Mouse (Mus musculus): ENCODE measurements at regions not wholly inside any gene's neighbourhood (a gene's known extent, or its start where the extent isn't known, plus 50 kb on each side); places are given as distances from the start of the nearest gene placed in this dataset.

GRCm38 (mm10) chr5:85772660-85773059 is 292.7 kb downstream of the Cenpc1 start:
- no peak overlapping the region for H3K4me2 ChIP-seq (ENCODE audit: low read depth, low read length)
- H3K4me3 ChIP-seq (ENCODE audit: low read depth, low read length) = no peak overlapping the region
- no peak for TF ChIP-seq CTCF (IDR thresholded peaks at IDR 0.05; ENCODE audit: low read depth)
- no peak for TF ChIP-seq EP300 (IDR thresholded peaks at IDR 0.05; ENCODE audit: low read depth)
- no peaks in the 10 kb centered on the region for H3K36me3 ChIP-seq (replicated peaks; ENCODE audit: insufficient read depth, low read length)
- 75% methylated on average over 4 of the region's 4 CpGs for WGBS (ENCODE audit: insufficient replicate concordance)
- DNase-seq (no peak), ATAC-seq (no peak)
- H3K9ac ChIP-seq (replicated peaks) = no peak overlapping the region
- no peaks in the 10 kb centered on the region for H3K27me3 ChIP-seq (ENCODE audit: insufficient read depth, low read length)
- H3K4me1 ChIP-seq (ENCODE audit: insufficient read depth) = no peaks in the 10 kb centered on the region
- no peak overlapping the region for H3K27ac ChIP-seq (ENCODE audit: low read depth)
- H3K9me3 ChIP-seq (ENCODE audit: low read length) = no peaks in the 10 kb centered on the region

DNA sequence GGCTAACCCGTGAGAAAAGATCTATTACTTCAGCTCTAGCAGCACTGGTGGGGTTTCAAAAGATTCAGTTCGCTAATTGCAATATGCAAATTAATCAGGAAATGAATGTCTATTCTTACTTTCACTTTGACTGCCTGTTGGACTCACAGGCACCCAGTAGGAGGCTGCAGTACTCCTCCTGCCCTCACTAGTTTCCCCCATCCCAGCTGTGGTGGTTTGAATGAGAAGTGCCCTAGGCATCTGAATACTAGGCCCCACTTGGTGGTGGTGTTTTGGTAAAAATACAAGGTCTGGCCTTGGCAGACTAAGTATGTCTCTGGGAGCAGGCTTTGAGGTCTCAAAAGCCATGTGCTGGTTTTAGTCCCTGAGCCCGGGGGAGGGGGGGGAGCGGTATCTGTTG is 293.3 kb downstream of the Cenpc1 start:
- H3K9me3 ChIP-seq (ENCODE audit: low read length) = no peaks in the 10 kb centered on the region
- no peak overlapping the region for H3K27ac ChIP-seq (ENCODE audit: low read depth)
- no peak overlapping the region for H3K4me3 ChIP-seq (ENCODE audit: low read depth, low read length)
- H3K27me3 ChIP-seq (ENCODE audit: insufficient read depth, low read length) = no peaks in the 10 kb centered on the region
- H3K36me3 ChIP-seq (replicated peaks; ENCODE audit: insufficient read depth, low read length) = no peaks in the 10 kb centered on the region
- DNase-seq (no peak), ATAC-seq (no peak)
- H3K4me2 ChIP-seq (ENCODE audit: low read depth, low read length) = no peak overlapping the region
- H3K4me1 ChIP-seq (ENCODE audit: insufficient read depth) = no peaks in the 10 kb centered on the region
- TF ChIP-seq EP300 (IDR thresholded peaks at IDR 0.05; ENCODE audit: low read depth) (no peak), CTCF (IDR thresholded peaks at IDR 0.05; ENCODE audit: low read depth) (no peak)
- WGBS (ENCODE audit: insufficient replicate concordance) = 63% methylated on average over 4 of the region's 4 CpGs
- H3K9ac ChIP-seq (replicated peaks) = no peak overlapping the region

DNA sequence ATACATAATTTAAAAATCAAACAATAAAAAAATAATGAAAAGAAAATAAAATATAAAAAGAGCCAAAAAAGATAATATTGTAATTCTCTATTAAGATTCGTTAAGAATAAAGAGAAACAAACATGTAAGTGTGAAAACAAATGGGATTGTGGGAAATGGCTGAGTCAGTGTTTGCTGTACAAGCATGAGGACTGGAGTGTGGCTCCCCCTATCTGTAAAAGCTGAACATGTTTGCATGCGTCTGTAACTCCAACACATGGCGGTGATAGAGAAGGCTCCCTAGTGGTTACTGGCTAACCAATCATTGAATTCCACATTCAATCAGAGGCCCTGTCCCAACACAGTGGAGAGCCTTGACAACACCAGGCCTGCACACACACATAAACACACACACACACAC is 298.2 kb downstream of the Cenpc1 start:
- DNase-seq = no peak
- Histone ChIP-seq H3K9me3 (ENCODE audit: low read length) (no peaks in the 10 kb centered on the region), H3K27me3 (ENCODE audit: insufficient read depth, low read length) (no peaks in the 10 kb centered on the region), H3K36me3 (replicated peaks; ENCODE audit: insufficient read depth, low read length) (no peaks in the 10 kb centered on the region), H3K27ac (ENCODE audit: low read depth) (no peak overlapping the region), H3K4me1 (ENCODE audit: insufficient read depth) (no peaks in the 10 kb centered on the region), H3K4me3 (ENCODE audit: low read depth, low read length) (no peak overlapping the region), H3K9ac (replicated peaks) (no peak overlapping the region), H3K4me2 (ENCODE audit: low read depth, low read length) (no peak overlapping the region)
- 74% methylated on average over 3 of the region's 3 CpGs for WGBS (ENCODE audit: insufficient replicate concordance)
- ATAC-seq = no peak
- TF ChIP-seq CTCF (IDR thresholded peaks at IDR 0.05; ENCODE audit: low read depth) (no peak), EP300 (IDR thresholded peaks at IDR 0.05; ENCODE audit: low read depth) (no peak)

GRCm38 (mm10) chr5:85756716-85757115 is 308.7 kb downstream of the Cenpc1 start:
- H3K9me3 ChIP-seq (ENCODE audit: low read length) = no peaks in the 10 kb centered on the region
- ATAC-seq (no peak), DNase-seq (no peak)
- H3K36me3 ChIP-seq (replicated peaks; ENCODE audit: insufficient read depth, low read length) = no peaks in the 10 kb centered on the region
- no peaks in the 10 kb centered on the region for H3K27me3 ChIP-seq (ENCODE audit: insufficient read depth, low read length)
- no peak overlapping the region for H3K9ac ChIP-seq (replicated peaks)
- no peak overlapping the region for H3K4me2 ChIP-seq (ENCODE audit: low read depth, low read length)
- no peak overlapping the region for H3K4me3 ChIP-seq (ENCODE audit: low read depth, low read length)
- no peak overlapping the region for H3K27ac ChIP-seq (ENCODE audit: low read depth)
- no peaks in the 10 kb centered on the region for H3K4me1 ChIP-seq (ENCODE audit: insufficient read depth)
- TF ChIP-seq CTCF (IDR thresholded peaks at IDR 0.05; ENCODE audit: low read depth) = no peak
- no peak for TF ChIP-seq EP300 (IDR thresholded peaks at IDR 0.05; ENCODE audit: low read depth)
- WGBS (ENCODE audit: insufficient replicate concordance) = 82% methylated on average over 8 of the region's 8 CpGs

DNA sequence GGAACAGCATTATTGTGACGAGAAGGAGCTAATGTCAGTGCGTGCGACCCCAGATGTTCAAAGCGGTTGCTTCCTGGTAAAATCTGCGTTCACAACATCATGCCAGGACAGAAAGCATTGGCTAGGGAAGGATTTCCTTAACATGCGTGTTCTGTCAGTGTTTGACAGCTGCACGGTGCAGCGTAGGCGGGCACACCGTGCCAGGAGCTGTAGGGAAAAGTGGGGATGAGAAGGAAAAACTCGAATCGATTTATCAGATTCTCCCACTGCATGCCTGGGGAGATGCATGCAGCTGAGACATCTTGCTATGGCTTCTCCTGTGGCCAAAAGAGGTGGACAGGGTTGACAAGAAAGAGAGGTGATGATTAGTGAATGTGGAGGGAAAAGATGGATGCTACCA is 311.2 kb downstream of the Cenpc1 start:
- Histone ChIP-seq H3K27ac (ENCODE audit: low read depth) (no peak overlapping the region), H3K9ac (replicated peaks) (no peak overlapping the region), H3K4me1 (ENCODE audit: insufficient read depth) (no peaks in the 10 kb centered on the region), H3K27me3 (ENCODE audit: insufficient read depth, low read length) (no peaks in the 10 kb centered on the region), H3K36me3 (replicated peaks; ENCODE audit: insufficient read depth, low read length) (no peaks in the 10 kb centered on the region), H3K4me2 (ENCODE audit: low read depth, low read length) (no peak overlapping the region), H3K4me3 (ENCODE audit: low read depth, low read length) (no peak overlapping the region), H3K9me3 (ENCODE audit: low read length) (no peaks in the 10 kb centered on the region)
- DNase-seq = no peak
- WGBS (ENCODE audit: insufficient replicate concordance) = 86% methylated on average over 12 of the region's 12 CpGs
- no peak for ATAC-seq
- TF ChIP-seq CTCF (IDR thresholded peaks at IDR 0.05; ENCODE audit: low read depth) (no peak), EP300 (IDR thresholded peaks at IDR 0.05; ENCODE audit: low read depth) (no peak)

GRCm38 (mm10) chr5:85753109-85753508 is 312.3 kb downstream of the Cenpc1 start:
- Histone ChIP-seq H3K27ac (ENCODE audit: low read depth) (no peak overlapping the region), H3K27me3 (ENCODE audit: insufficient read depth, low read length) (no peaks in the 10 kb centered on the region), H3K4me1 (ENCODE audit: insufficient read depth) (no peaks in the 10 kb centered on the region), H3K9ac (replicated peaks) (no peak overlapping the region), H3K9me3 (ENCODE audit: low read length) (no peaks in the 10 kb centered on the region), H3K36me3 (replicated peaks; ENCODE audit: insufficient read depth, low read length) (no peaks in the 10 kb centered on the region), H3K4me3 (ENCODE audit: low read depth, low read length) (no peak overlapping the region), H3K4me2 (ENCODE audit: low read depth, low read length) (no peak overlapping the region)
- 81% methylated on average over 3 of the region's 3 CpGs for WGBS (ENCODE audit: insufficient replicate concordance)
- no peak for ATAC-seq
- TF ChIP-seq CTCF (IDR thresholded peaks at IDR 0.05; ENCODE audit: low read depth) (no peak), EP300 (IDR thresholded peaks at IDR 0.05; ENCODE audit: low read depth) (no peak)
- DNase-seq = no peak

GRCm38 (mm10) chr5:85751649-85752048 is 313.7 kb downstream of the Cenpc1 start:
- DNase-seq = no peak
- no peaks in the 10 kb centered on the region for H3K27me3 ChIP-seq (ENCODE audit: insufficient read depth, low read length)
- TF ChIP-seq CTCF (IDR thresholded peaks at IDR 0.05; ENCODE audit: low read depth) (no peak), EP300 (IDR thresholded peaks at IDR 0.05; ENCODE audit: low read depth) (no peak)
- H3K4me3 ChIP-seq (ENCODE audit: low read depth, low read length) = no peak overlapping the region
- no peaks in the 10 kb centered on the region for H3K36me3 ChIP-seq (replicated peaks; ENCODE audit: insufficient read depth, low read length)
- H3K9me3 ChIP-seq (ENCODE audit: low read length) = no peaks in the 10 kb centered on the region
- ATAC-seq = no peak
- H3K9ac ChIP-seq (replicated peaks) = no peak overlapping the region
- 55% methylated on average over 2 of the region's 2 CpGs for WGBS (ENCODE audit: insufficient replicate concordance)
- H3K4me1 ChIP-seq (ENCODE audit: insufficient read depth) = no peaks in the 10 kb centered on the region
- no peak overlapping the region for H3K27ac ChIP-seq (ENCODE audit: low read depth)
- no peak overlapping the region for H3K4me2 ChIP-seq (ENCODE audit: low read depth, low read length)

All from liver, postnatal 0 days (tissue).